Mouse (Mus musculus) heart, embryonic 11.5 days (tissue): ENCODE measurements around the gene Exosc8. TPM values are rescaled to one million over a fixed set of nuclear protein-coding genes. Genes with fewer than 3 reads are reported as not detected.
A peak's percentile ranks its signal among the peaks of the same experiment; 100 is the strongest.

ENCODE experiments used
- ATAC-seq: fragments of 200-750 bp; cut with Nextera tagmentation; replicated peaks from 2 replicates; pipeline ENCODE4 v1.8.0; 2017; ENCODE audit warnings: moderate library complexity; ENCODE audit not compliant: insufficient number of reproducible peaks, low FRiP score, low TSS enrichment
- H3K27ac ChIP-seq: fragments of 300-500 bp; sonication (generic); 2 replicates; pipeline ENCODE4 v1.5.1; 2014; ENCODE audit warnings: mild to moderate bottlenecking, low read depth, low read length
- H3K27me3 ChIP-seq: fragments of 300-500 bp; sonication (generic); 2 replicates; pipeline ENCODE4 v1.6.1; 2014; ENCODE audit warnings: mild to moderate bottlenecking, low read length, mixed read lengths; ENCODE audit not compliant: control insufficient read depth, insufficient read depth
- H3K36me3 ChIP-seq: fragments of 300-500 bp; sonication (generic); 2 replicates; pipeline ENCODE4 v1.6.1; 2014; ENCODE audit warnings: mild to moderate bottlenecking, low read length, moderate library complexity, mixed read lengths; ENCODE audit not compliant: control insufficient read depth, insufficient read depth
- H3K4me1 ChIP-seq: fragments of 300-500 bp; sonication (generic); 2 replicates; pipeline ENCODE4 v1.6.1; 2014; ENCODE audit warnings: low read length; ENCODE audit not compliant: control insufficient read depth, insufficient read depth
- H3K4me2 ChIP-seq: fragments of 300-500 bp; sonication (generic); 2 replicates; pipeline ENCODE4 v1.6.1; 2014; ENCODE audit warnings: mild to moderate bottlenecking, moderate library complexity
- H3K4me3 ChIP-seq: fragments of 300-500 bp; sonication (generic); 2 replicates; pipeline ENCODE4 v1.5.1; 2014; ENCODE audit warnings: low read depth, low read length
- H3K9ac ChIP-seq: fragments of 300-500 bp; sonication (generic); 2 replicates; pipeline ENCODE4 v1.6.1; 2014; ENCODE audit warnings: mild to moderate bottlenecking, low read depth, low read length, moderate library complexity
- H3K9me3 ChIP-seq: fragments of 300-500 bp; sonication (generic); replicated peaks from 2 replicates; pipeline ENCODE4 v1.6.1; 2016; ENCODE audit warnings: low read length; ENCODE audit not compliant: control insufficient read depth
- WGBS: fragments of 180-500 bp; shearing (Covaris S2); extraction: QIAGEN DNeasy Blood & Tissue Kit; methylation state at CpG from one replicate; pipeline ENCODE4 v1.1.7; 2014; ENCODE audit not compliant: insufficient replicate concordance; 5-methylcytosine and 5-hydroxymethylcytosine counted together
- polyA plus RNA-seq: library from polyadenylated mRNA; unstranded; fragments of >200 nt; fragmentation: Nextera tagmentation; extraction: Ambion mirVana; gene quantifications from 2 replicates; pipeline ENCODE4 v1.2.1, GENCODE M21; 2014

The Exosc8 gene
- polyA plus RNA-seq, 1 experiment from 2014 or later, result 110 TPM

- Histone ChIP-seq H3K9me3 (no peaks in the 10 kb centered on the region), H3K4me3 (peak overlapping the region; percentile 21; the same call in 1 of the 2 replicates), H3K4me1 (peaks cover 2% of the 10 kb centered on the region; the same call in 1 of the 2 replicates), H3K27me3 (no peaks in the 10 kb centered on the region), H3K4me2 (peak overlapping the region; percentile 50), H3K9ac (peak overlapping the region; percentile 34; the same call in 1 of the 2 replicates), H3K36me3 (no peaks in the 10 kb centered on the region), H3K27ac (no peak overlapping the region)
- 50% methylated on average over 18 of the region's 18 CpGs for WGBS
- no peak for ATAC-seq
Observed at GRCm38 (mm10) chr3:54764418-54764817, 29.2 kb upstream of the Exosc8 start.

- H3K27me3 ChIP-seq, result no peaks in the 10 kb centered on the region
- peaks cover 5% of the 10 kb centered on the region; the same call in 1 of the 2 replicates for H3K4me1 ChIP-seq
- no peak overlapping the region for H3K27ac ChIP-seq
- no peak overlapping the region for H3K4me3 ChIP-seq
- WGBS, result 86% methylated on average over 1 of the region's 1 CpGs
- no peak overlapping the region for H3K4me2 ChIP-seq
- H3K9ac ChIP-seq, result no peak overlapping the region
- no peak for ATAC-seq
- no peaks in the 10 kb centered on the region for H3K9me3 ChIP-seq
- H3K36me3 ChIP-seq, result no peaks in the 10 kb centered on the region
Observed at GRCm38 (mm10) chr3:54761258-54761657, 26.1 kb upstream of the Exosc8 start.

- Histone ChIP-seq H3K4me1 (peaks cover 5% of the 10 kb centered on the region; the same call in 1 of the 2 replicates), H3K36me3 (no peaks in the 10 kb centered on the region), H3K9ac (no peak overlapping the region), H3K27ac (no peak overlapping the region), H3K4me2 (no peak overlapping the region), H3K9me3 (no peaks in the 10 kb centered on the region), H3K4me3 (no peak overlapping the region), H3K27me3 (no peaks in the 10 kb centered on the region)
- no peak for ATAC-seq
- WGBS, result 66% methylated on average over 15 of the region's 15 CpGs
Observed at GRCm38 (mm10) chr3:54760321-54761115, 25.3 kb upstream of the Exosc8 start.

- Histone ChIP-seq H3K27ac (no peak overlapping the region), H3K27me3 (no peaks in the 10 kb centered on the region), H3K36me3 (no peaks in the 10 kb centered on the region), H3K4me2 (no peak overlapping the region), H3K9me3 (no peaks in the 10 kb centered on the region), H3K9ac (no peak overlapping the region), H3K4me1 (peaks cover 5% of the 10 kb centered on the region; the same call in 1 of the 2 replicates), H3K4me3 (no peak overlapping the region)
- WGBS, result 77% methylated on average over 9 of the region's 9 CpGs
- ATAC-seq, result no peak
Observed at GRCm38 (mm10) chr3:54759211-54759610, 24.0 kb upstream of the Exosc8 start.

GRCm38 (mm10) chr3:54757446-54757845 is 22.3 kb upstream of the Exosc8 start:
- Histone ChIP-seq H3K4me1 (peaks cover 5% of the 10 kb centered on the region; the same call in 1 of the 2 replicates), H3K36me3 (no peaks in the 10 kb centered on the region), H3K27ac (no peak overlapping the region), H3K9me3 (no peaks in the 10 kb centered on the region), H3K4me3 (no peak overlapping the region), H3K9ac (no peak overlapping the region), H3K4me2 (no peak overlapping the region), H3K27me3 (no peaks in the 10 kb centered on the region)
- WGBS, result 80% methylated on average over 8 of the region's 8 CpGs
- no peak for ATAC-seq

- Histone ChIP-seq H3K4me2 (peak overlapping the region; percentile 96), H3K9ac (peak overlapping the region; percentile 75), H3K27me3 (no peaks in the 10 kb centered on the region), H3K9me3 (no peaks in the 10 kb centered on the region), H3K4me3 (peak overlapping the region; percentile 69), H3K4me1 (0 out of 2 replicates have a peak, but pooled peaks cover 3% of the 10 kb centered on the region), H3K36me3 (peaks cover 5% of the 10 kb centered on the region; the same call in 1 of the 2 replicates), H3K27ac (peak overlapping the region; percentile 84)
- WGBS, result 2% methylated on average over 11 of the region's 11 CpGs
- peak; percentile 54; the same call in 1 of the 2 replicates for ATAC-seq
Observed at GRCm38 (mm10) chr3:54756058-54756457, 20.9 kb upstream of the Exosc8 start.

GRCm38 (mm10) chr3:54755145-54756041 is 20.2 kb upstream of the Exosc8 start, which contains the start of gene Smad9:
Gene Smad9, plus strand, starts transcription at chr3:54755582.
- H3K4me3 ChIP-seq, result peak within 1 kb of the TSS; percentile 69
- H3K27ac ChIP-seq, result peak within 1 kb of the TSS; percentile 84
- no peaks in the 10 kb centered on the region for H3K27me3 ChIP-seq
- H3K9ac ChIP-seq, result peak within 1 kb of the TSS; percentile 75
- peaks cover 7% of the 10 kb centered on the region for H3K36me3 ChIP-seq
- ATAC-seq, result peak; percentile 74
- no peaks in the 10 kb centered on the region for H3K9me3 ChIP-seq
- 0 out of 2 replicates have a peak, but pooled peaks cover 3% of the 10 kb centered on the region for H3K4me1 ChIP-seq
- H3K4me2 ChIP-seq, result peak within 1 kb of the TSS; percentile 96
- WGBS, result under 1% methylated on average over 61 of the region's 66 CpGs

- no peak for ATAC-seq
- Histone ChIP-seq H3K4me1 (0 out of 2 replicates have a peak, but pooled peaks cover 3% of the 10 kb centered on the region), H3K27me3 (no peaks in the 10 kb centered on the region), H3K36me3 (peaks cover 18% of the 10 kb centered on the region), H3K27ac (no peak overlapping the region), H3K4me3 (no peak overlapping the region), H3K9ac (no peak overlapping the region), H3K4me2 (no peak overlapping the region), H3K9me3 (no peaks in the 10 kb centered on the region)
- 67% methylated on average over 4 of the region's 4 CpGs for WGBS
Observed at GRCm38 (mm10) chr3:54753411-54753810, 18.2 kb upstream of the Exosc8 start.
